Mouse (Mus musculus): ENCODE measurements at regions not wholly inside any gene's neighbourhood (a gene's known extent, or its start where the extent isn't known, plus 50 kb on each side); places are given as distances from the start of the nearest gene placed in this dataset.
A peak's percentile ranks its signal among the peaks of the same experiment; 100 is the strongest.

DNA sequence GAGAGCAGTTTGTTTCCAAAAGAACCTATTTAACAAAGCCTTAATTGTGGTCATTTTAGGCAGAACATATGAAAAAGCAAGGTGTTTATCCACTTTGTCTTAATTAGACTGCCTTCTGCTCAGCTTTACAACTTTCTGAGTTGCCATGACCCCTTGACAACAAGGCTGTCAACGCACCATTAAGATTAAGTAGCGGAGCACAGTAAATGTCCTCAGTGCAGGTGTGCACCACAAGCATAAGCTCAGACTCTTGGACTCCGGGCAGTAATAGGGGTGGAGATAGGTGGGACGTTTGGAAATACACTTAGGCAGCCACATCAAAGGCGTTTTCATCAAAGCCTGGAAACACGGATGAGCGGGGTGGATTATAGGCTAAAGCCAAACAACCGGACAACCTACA lies 140.9 kb downstream of the Gipc2 start:
- no peaks in the 10 kb centered on the region for H3K36me3 ChIP-seq (ENCODE audit: control insufficient read depth, insufficient read depth, low read length)
- TF ChIP-seq POLR2A (IDR thresholded peaks at IDR 0.05; ENCODE audit: control insufficient read depth, low read depth, low read length) (no peak), CTCF (IDR thresholded peaks at IDR 0.05; ENCODE audit: control insufficient read depth, insufficient read depth, insufficient replicate concordance, low read depth, low read length) (no peak)
- no peaks in the 10 kb centered on the region for H3K27me3 ChIP-seq (ENCODE audit: control insufficient read depth, insufficient read depth, low read length)

DNA sequence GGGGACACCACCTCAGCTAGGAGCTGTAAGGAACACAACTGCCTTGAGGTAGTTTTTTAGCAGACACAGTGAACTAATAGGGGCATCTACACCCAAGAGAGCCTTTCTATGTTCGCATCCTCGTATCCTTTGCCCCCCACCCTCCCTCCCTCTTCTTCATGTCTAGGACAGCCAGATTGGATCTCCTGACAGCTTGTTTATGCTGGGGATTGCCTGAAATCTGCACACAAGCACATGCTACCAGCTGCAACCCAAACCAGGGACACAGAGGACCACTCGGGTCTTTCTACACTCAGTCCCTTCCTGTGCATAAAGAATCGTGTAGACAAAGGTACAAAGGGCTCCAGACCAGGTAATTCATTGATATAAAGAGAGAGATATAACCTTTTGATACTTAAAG lies 159.3 kb downstream of the Gipc2 start:
- Histone ChIP-seq H3K4me3 (ENCODE audit: control insufficient read depth, low read depth, low read length) (no peak overlapping the region), H3K27ac (ENCODE audit: control insufficient read depth, insufficient read depth, low read depth, low read length) (no peak overlapping the region), H3K36me3 (ENCODE audit: control insufficient read depth, insufficient read depth, low read length) (no peaks in the 10 kb centered on the region), H3K27me3 (ENCODE audit: control insufficient read depth, insufficient read depth, low read length) (no peaks in the 10 kb centered on the region), H3K4me1 (ENCODE audit: control insufficient read depth, insufficient read depth, low read length) (no peaks in the 10 kb centered on the region; the same call in 1 of the 2 replicates)
- TF ChIP-seq CTCF (IDR thresholded peaks at IDR 0.05; ENCODE audit: control insufficient read depth, insufficient read depth, insufficient replicate concordance, low read depth, low read length) (no peak), POLR2A (IDR thresholded peaks at IDR 0.05; ENCODE audit: control insufficient read depth, low read depth, low read length) (no peak)

More for the DNA sequence above, 140.9 kb downstream of the Gipc2 start:
- H3K4me1 ChIP-seq (ENCODE audit: control insufficient read depth, insufficient read depth, low read length): no peaks in the 10 kb centered on the region
- no peak overlapping the region for H3K4me3 ChIP-seq (ENCODE audit: control insufficient read depth, low read depth, low read length)
- no peak overlapping the region for H3K27ac ChIP-seq (ENCODE audit: control insufficient read depth, insufficient read depth, low read depth, low read length)

DNA sequence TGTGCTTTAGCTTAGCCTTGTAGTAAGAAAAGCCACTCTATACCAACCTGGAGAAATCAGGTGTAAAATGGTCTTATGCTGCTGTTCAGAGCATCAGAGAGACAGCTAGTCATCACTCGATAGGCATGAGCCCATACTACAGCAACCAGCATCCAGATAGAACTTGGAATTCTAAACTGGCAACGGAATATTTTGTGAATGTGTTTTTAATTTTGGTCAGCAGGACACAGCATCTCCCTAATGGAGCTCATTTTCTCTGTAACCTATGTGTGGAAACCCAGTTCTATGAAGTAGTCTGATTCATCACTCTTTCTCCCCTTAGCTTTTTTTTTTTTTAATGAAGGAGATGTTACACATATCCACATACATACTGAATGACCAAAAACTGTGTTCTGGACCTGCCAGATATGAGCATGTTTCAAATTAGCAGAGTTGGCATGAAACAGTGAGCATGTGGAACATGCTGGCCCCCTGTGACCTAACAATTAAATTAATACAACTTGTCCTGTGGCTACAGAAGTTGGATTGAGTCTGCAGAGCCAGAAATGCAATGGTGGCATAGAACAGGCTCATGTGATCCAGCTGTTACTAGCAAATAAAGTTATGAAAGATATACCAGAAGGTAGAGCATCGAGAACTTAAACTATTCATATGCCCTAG lies 160.5 kb downstream of the Gipc2 start:
- Histone ChIP-seq H3K4me3 (ENCODE audit: control insufficient read depth, low read depth, low read length) (no peak overlapping the region), H3K4me1 (ENCODE audit: control insufficient read depth, insufficient read depth, low read length) (no peaks in the 10 kb centered on the region; the same call in 1 of the 2 replicates), H3K27ac (ENCODE audit: control insufficient read depth, insufficient read depth, low read depth, low read length) (no peak overlapping the region), H3K36me3 (ENCODE audit: control insufficient read depth, insufficient read depth, low read length) (no peaks in the 10 kb centered on the region), H3K27me3 (ENCODE audit: control insufficient read depth, insufficient read depth, low read length) (no peaks in the 10 kb centered on the region)
- TF ChIP-seq POLR2A (IDR thresholded peaks at IDR 0.05; ENCODE audit: control insufficient read depth, low read depth, low read length): no peak
- TF ChIP-seq CTCF (IDR thresholded peaks at IDR 0.05; ENCODE audit: control insufficient read depth, insufficient read depth, insufficient replicate concordance, low read depth, low read length): no peak

DNA sequence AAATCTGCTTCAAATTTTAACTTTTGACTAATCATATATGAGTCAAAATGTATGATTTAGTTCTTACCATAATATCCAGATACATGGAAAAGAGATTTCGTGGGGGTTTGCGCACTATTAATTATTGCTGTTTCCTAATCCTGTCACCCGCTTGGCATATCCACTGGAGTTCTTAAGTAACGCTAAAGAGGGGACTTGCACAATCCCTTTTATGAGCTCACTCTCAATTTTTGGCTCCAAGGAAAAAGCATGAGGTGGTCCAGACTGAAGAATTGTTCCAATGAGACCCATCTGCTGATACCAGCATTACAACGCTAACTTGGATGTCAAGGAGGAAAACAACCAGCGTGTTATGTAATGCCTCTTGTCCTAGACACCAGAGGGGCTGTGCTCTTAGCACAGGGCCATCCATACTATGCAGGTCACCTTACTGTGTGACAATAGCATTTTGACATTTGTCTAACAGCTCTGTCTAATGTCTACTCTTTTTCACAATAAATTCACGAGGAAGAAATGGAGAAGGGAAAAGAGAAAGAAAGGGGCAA lies 161.5 kb downstream of the Gipc2 start:
- no peaks in the 10 kb centered on the region; the same call in 1 of the 2 replicates for H3K4me1 ChIP-seq (ENCODE audit: control insufficient read depth, insufficient read depth, low read length)
- no peaks in the 10 kb centered on the region for H3K27me3 ChIP-seq (ENCODE audit: control insufficient read depth, insufficient read depth, low read length)
- no peak overlapping the region for H3K27ac ChIP-seq (ENCODE audit: control insufficient read depth, insufficient read depth, low read depth, low read length)
- no peak overlapping the region for H3K4me3 ChIP-seq (ENCODE audit: control insufficient read depth, low read depth, low read length)
- no peaks in the 10 kb centered on the region for H3K36me3 ChIP-seq (ENCODE audit: control insufficient read depth, insufficient read depth, low read length)
- TF ChIP-seq POLR2A (IDR thresholded peaks at IDR 0.05; ENCODE audit: control insufficient read depth, low read depth, low read length): no peak
- no peak for TF ChIP-seq CTCF (IDR thresholded peaks at IDR 0.05; ENCODE audit: control insufficient read depth, insufficient read depth, insufficient replicate concordance, low read depth, low read length)

DNA sequence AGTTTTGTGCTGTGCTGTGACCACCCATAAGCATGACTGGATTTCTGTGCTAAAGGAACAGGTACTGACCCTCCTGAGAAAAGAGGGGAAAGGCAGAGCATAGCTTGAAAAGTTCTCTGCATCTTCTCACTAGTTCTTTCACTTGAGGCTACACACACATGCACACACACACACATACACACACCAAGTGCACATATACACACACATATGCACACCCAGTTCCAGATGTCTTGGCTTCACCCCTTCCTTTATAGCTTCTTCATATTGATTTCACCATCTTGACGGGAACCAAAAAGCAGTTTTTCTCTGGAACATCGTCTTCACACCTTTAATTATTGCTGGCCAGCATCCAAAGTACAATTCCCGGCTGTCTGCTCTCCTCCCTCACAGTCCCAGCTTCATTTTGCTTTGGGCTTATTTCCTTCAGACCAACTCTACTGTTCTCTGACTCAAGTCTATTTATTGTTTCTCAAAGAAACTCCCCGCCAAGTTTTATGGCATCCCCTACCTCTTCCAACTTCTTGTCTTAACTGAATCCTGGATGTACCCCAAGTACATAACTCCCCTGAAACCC lies 160.2 kb upstream of the Ptgfr start:
- no peak overlapping the region for H3K4me3 ChIP-seq (ENCODE audit: control insufficient read depth, low read depth, low read length)
- TF ChIP-seq POLR2A (IDR thresholded peaks at IDR 0.05; ENCODE audit: control insufficient read depth, low read depth, low read length): no peak
- no peak for TF ChIP-seq CTCF (IDR thresholded peaks at IDR 0.05; ENCODE audit: control insufficient read depth, insufficient read depth, insufficient replicate concordance, low read depth, low read length)
- no peak overlapping the region for H3K27ac ChIP-seq (ENCODE audit: control insufficient read depth, insufficient read depth, low read depth, low read length)
- no peaks in the 10 kb centered on the region for H3K36me3 ChIP-seq (ENCODE audit: control insufficient read depth, insufficient read depth, low read length)
- H3K4me1 ChIP-seq (ENCODE audit: control insufficient read depth, insufficient read depth, low read length): no peaks in the 10 kb centered on the region
- no peaks in the 10 kb centered on the region for H3K27me3 ChIP-seq (ENCODE audit: control insufficient read depth, insufficient read depth, low read length)

DNA sequence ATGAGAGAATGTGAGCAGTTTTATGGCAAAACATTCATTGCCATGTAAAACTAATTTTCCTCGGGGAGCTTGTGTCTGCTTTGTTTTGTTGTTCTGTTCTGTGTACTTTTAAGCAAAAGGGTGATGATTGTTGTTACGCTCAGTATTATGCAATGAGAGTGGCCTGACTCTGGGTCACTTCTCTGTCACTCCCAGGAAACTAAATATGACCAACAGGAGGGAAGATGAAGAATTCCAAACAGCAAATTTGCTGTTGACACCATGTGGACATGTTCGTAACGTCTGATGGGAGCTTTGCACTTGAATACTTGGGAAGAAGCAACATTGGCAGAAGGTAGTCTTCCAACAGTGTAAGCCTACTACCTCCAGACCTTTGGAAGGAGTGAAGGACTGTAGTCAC lies 159.7 kb upstream of the Ptgfr start:
- H3K27ac ChIP-seq (ENCODE audit: control insufficient read depth, insufficient read depth, low read depth, low read length): no peak overlapping the region
- TF ChIP-seq POLR2A (IDR thresholded peaks at IDR 0.05; ENCODE audit: control insufficient read depth, low read depth, low read length): no peak
- TF ChIP-seq CTCF (IDR thresholded peaks at IDR 0.05; ENCODE audit: control insufficient read depth, insufficient read depth, insufficient replicate concordance, low read depth, low read length): no peak
- no peaks in the 10 kb centered on the region for H3K27me3 ChIP-seq (ENCODE audit: control insufficient read depth, insufficient read depth, low read length)
- H3K4me1 ChIP-seq (ENCODE audit: control insufficient read depth, insufficient read depth, low read length): no peaks in the 10 kb centered on the region
- H3K4me3 ChIP-seq (ENCODE audit: control insufficient read depth, low read depth, low read length): no peak overlapping the region
- no peaks in the 10 kb centered on the region for H3K36me3 ChIP-seq (ENCODE audit: control insufficient read depth, insufficient read depth, low read length)

DNA sequence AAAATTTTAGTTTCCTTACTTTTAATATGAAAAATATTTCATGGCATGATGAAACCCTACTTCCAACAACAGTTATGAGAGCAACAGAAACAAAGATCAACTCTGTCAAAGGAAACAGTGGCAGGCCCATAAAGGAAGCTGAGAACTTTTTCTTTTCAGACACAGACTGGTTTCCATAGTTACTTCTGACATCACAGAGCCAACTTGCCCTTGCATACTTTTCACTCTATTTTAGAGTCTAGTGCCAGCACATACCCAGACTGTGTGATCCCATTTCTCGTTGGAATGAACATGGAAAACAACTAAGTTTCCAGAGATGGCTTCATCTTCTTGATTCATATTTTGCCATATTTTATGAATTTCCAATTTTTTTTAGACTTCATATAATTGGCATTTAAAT lies 150.8 kb upstream of the Ptgfr start:
- Histone ChIP-seq H3K27ac (ENCODE audit: control insufficient read depth, insufficient read depth, low read depth, low read length) (no peak overlapping the region), H3K27me3 (ENCODE audit: control insufficient read depth, insufficient read depth, low read length) (no peaks in the 10 kb centered on the region), H3K4me1 (ENCODE audit: control insufficient read depth, insufficient read depth, low read length) (no peaks in the 10 kb centered on the region), H3K4me3 (ENCODE audit: control insufficient read depth, low read depth, low read length) (peak overlapping the region; percentile 53; the same call in 1 of the 2 replicates), H3K36me3 (ENCODE audit: control insufficient read depth, insufficient read depth, low read length) (no peaks in the 10 kb centered on the region)
- no peak; the same call in 1 of the 2 replicates for TF ChIP-seq POLR2A (IDR thresholded peaks at IDR 0.05; ENCODE audit: control insufficient read depth, low read depth, low read length)
- TF ChIP-seq CTCF (IDR thresholded peaks at IDR 0.05; ENCODE audit: control insufficient read depth, insufficient read depth, insufficient replicate concordance, low read depth, low read length): no peak
